Mouse (Mus musculus) cerebellum, adult 2 months (tissue): ENCODE results near the gene Ncor2. TPM values are rescaled to one million over a fixed set of nuclear protein-coding genes. Genes with fewer than 3 reads are reported as not detected.

Experiments used
- DNase-seq, 2 experiments: peaks; one replicate each; pipeline ENCODE4 v3.0.0; 2021
- H3K27ac ChIP-seq: fragments of 200-500 bp; 2 replicates; pipeline ENCODE4 v1.5.1; 2012; ENCODE audit warnings: low read length, control low read depth, inconsistent platforms; ENCODE audit not compliant: insufficient read depth
- H3K27me3 ChIP-seq: fragments of 200-500 bp; 2 replicates; pipeline ENCODE4 v1.6.1; 2012; ENCODE audit warnings: inconsistent platforms, mild to moderate bottlenecking, low read length, moderate library complexity; ENCODE audit not compliant: control insufficient read depth, insufficient read depth
- H3K4me1 ChIP-seq: fragments of 200-500 bp; 2 replicates; pipeline ENCODE4 v1.6.1; 2011; ENCODE audit warnings: low read length; ENCODE audit not compliant: control insufficient read depth, insufficient read depth
- H3K4me3 ChIP-seq: fragments of 200-500 bp; replicated peaks from 2 replicates; pipeline ENCODE3; 2011; ENCODE audit warnings: mild to moderate bottlenecking, low read depth, low read length, control low read depth; ENCODE audit not compliant: insufficient read depth
- CTCF ChIP-seq: fragments of 200-500 bp; IDR thresholded peaks from 2 replicates; pipeline ENCODE4 v1.5.1; 2011; ENCODE audit warnings: low read depth, mild to moderate bottlenecking, control low read depth, low read length, moderate library complexity, borderline replicate concordance; ENCODE audit not compliant: insufficient read depth
- POLR2A ChIP-seq: fragments of 200-500 bp; IDR thresholded peaks from 2 replicates; pipeline ENCODE4 v1.6.1; 2011; ENCODE audit warnings: low read length, control low read depth, borderline replicate concordance; ENCODE audit not compliant: insufficient read depth
- WGBS: fragments of 180-500 bp; shearing (Covaris S2); methylation state at CpG from one replicate; pipeline ENCODE4 v1.1.7; 2018; 5-methylcytosine and 5-hydroxymethylcytosine counted together
- polyA plus RNA-seq: library from polyadenylated mRNA; depleted of rRNA; stranded (reverse); fragments of >200 nt; gene quantifications from 2 replicates; pipeline ENCODE4 v1.2.3, GENCODE M21; 2012

Ncor2 gene
- polyA plus RNA-seq, 1 experiment, result 93.2 TPM

GRCm38 (mm10) chr5:125143114-125143872 lies 35.7 kb downstream of the Ncor2 start:
- TF ChIP-seq CTCF (no peak), POLR2A (no peak)
- WGBS, result 39% methylated on average over 12 of the region's 12 CpGs
- DNase-seq, result peak in 1 of 2 experiments; percentile 56
- H3K27me3 ChIP-seq, result no peaks in the 10 kb centered on the region
- no peak overlapping the region for H3K4me3 ChIP-seq
- no peak overlapping the region for H3K27ac ChIP-seq
- H3K4me1 ChIP-seq, result peaks cover 70% of the 10 kb centered on the region

DNA sequence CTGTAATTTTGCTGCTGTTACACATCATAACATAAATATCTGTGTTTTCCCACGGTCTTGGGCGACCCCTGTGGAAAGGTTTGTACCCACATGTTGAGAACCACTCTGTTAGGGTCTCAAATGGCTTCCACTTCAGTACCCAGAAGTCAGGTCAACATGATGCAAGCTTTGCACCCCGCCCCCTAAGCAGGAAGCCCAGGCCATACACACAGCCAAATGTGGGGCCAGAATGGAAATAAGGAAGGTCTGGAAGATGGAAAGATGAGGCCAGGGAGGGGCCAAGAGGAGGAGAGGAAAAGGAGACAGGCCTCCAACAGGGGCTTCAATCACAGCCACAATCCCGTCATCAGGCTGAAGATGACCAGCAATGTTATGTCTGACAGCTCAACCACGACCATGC lies 37.1 kb downstream of the Ncor2 start:
- DNase-seq, result no peak
- no peaks in the 10 kb centered on the region for H3K27me3 ChIP-seq
- peak overlapping the region; percentile 88 for H3K27ac ChIP-seq
- TF ChIP-seq CTCF (no peak), POLR2A (no peak)
- H3K4me3 ChIP-seq, result no peak overlapping the region
- H3K4me1 ChIP-seq, result peaks cover 69% of the 10 kb centered on the region
- WGBS, result 51% methylated on average over 5 of the region's 5 CpGs

DNA sequence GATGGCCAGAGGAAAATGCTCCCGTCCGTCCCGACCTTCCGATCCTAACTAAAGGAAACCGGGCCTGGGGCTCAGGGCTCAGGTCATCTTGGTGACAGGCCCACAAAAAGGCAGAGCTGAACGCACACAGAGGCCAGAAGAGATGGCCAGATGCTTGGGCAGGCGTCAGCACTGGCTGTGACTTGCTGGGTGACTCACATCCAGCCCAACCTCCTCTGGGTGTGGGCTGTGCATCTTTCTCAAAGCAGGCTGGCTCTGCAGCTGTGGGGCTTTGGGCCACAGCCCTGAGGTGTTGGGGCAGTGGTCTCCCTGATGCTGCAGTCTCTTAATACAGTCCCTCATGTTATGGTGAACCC lies 37.5 kb downstream of the Ncor2 start:
- WGBS, result under 1% methylated on average over 7 of the region's 7 CpGs
- Histone ChIP-seq H3K4me3 (peak overlapping the region; percentile 37), H3K4me1 (peaks cover 71% of the 10 kb centered on the region), H3K27me3 (no peaks in the 10 kb centered on the region), H3K27ac (peak overlapping the region; percentile 88)
- TF ChIP-seq CTCF (no peak), POLR2A (no peak)
- DNase-seq, result no peak

DNA sequence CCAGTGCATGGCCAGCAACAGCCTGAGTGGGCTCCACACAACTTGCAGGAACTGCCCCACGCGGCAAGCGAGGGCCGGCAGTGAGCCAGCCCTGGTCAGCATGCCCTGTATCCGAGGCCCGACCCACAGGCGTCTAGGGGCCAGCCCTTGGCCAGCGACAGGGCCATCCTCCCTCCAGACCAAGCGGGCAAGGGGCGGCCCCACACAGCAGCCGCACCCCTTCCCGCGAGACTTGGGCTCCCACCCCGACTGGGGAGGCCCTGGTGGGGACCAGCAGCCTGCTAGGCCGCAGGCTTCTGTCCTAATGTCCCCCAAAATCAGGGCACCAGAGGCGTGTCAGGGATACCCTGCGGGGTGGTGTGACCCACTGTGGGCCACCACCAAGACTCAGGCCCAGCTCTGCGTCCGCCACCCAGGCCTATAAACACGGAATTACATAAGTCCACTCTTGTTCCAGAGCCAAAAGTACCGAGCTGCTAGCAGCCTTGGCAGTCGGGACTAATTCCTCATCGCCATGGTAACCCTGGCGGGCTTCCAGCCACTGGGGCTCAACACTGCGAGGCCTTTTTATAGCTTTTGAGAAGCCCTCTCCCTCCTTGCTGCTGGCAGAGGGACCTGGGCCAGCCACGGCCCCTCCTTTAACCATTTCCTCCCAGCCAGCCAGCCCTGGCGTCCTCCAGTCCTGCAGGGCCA lies 38.0 kb downstream of the Ncor2 start:
- 1% methylated on average over 27 of the region's 27 CpGs for WGBS

GRCm38 (mm10) chr5:125140151-125140699 lies 38.8 kb downstream of the Ncor2 start:
- 1% methylated on average over 19 of the region's 19 CpGs for WGBS
- Histone ChIP-seq H3K27me3 (no peaks in the 10 kb centered on the region), H3K27ac (peak overlapping the region; percentile 85), H3K4me3 (peak overlapping the region; percentile 54), H3K4me1 (peaks cover 65% of the 10 kb centered on the region)
- DNase-seq, result peak; percentile 93 to 94
- TF ChIP-seq POLR2A, result no peak
- no peak for TF ChIP-seq CTCF

More for the DNA sequence above, 38.0 kb downstream of the Ncor2 start:
- Histone ChIP-seq H3K27me3 (no peaks in the 10 kb centered on the region), H3K27ac (peak overlapping the region; percentile 88), H3K4me1 (peaks cover 70% of the 10 kb centered on the region), H3K4me3 (peak overlapping the region; percentile 54)
- TF ChIP-seq CTCF (no peak), POLR2A (no peak)
- peak; percentile 99 to 100 for DNase-seq

DNA sequence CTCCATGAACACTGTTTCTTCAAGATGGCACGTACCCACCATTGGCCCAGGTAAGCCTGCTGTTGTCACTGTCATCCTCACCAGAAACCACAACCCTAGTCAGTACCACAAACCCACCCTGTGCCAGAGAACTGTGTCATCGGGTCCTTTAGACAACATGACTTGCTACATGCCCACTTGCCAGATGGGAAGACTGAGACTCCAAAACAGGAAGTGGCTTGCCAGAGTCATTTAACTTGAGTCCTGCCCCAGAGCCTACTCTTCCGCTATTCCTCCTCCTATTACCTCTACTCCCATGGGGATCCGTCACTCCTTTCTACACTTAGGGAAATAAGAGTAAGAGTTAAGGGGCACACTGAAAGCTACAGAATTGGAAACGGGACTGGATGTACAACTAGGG lies 39.4 kb downstream of the Ncor2 start:
- 40% methylated on average over 5 of the region's 5 CpGs for WGBS
- TF ChIP-seq CTCF (no peak), POLR2A (no peak)
- Histone ChIP-seq H3K27ac (no peak overlapping the region), H3K4me1 (peaks cover 69% of the 10 kb centered on the region), H3K4me3 (no peak overlapping the region), H3K27me3 (no peaks in the 10 kb centered on the region)
- no peak for DNase-seq

GRCm38 (mm10) chr5:125138841-125139430 lies 40.1 kb downstream of the Ncor2 start:
- 65% methylated on average over 13 of the region's 13 CpGs for WGBS
- no peak for DNase-seq
- no peak overlapping the region for H3K27ac ChIP-seq
- no peak overlapping the region for H3K4me3 ChIP-seq
- peaks cover 77% of the 10 kb centered on the region for H3K4me1 ChIP-seq
- H3K27me3 ChIP-seq, result no peaks in the 10 kb centered on the region
- TF ChIP-seq CTCF, result no peak
- no peak for TF ChIP-seq POLR2A
